Mouse (Mus musculus): ENCODE results near the gene Kcnd1.

DNA sequence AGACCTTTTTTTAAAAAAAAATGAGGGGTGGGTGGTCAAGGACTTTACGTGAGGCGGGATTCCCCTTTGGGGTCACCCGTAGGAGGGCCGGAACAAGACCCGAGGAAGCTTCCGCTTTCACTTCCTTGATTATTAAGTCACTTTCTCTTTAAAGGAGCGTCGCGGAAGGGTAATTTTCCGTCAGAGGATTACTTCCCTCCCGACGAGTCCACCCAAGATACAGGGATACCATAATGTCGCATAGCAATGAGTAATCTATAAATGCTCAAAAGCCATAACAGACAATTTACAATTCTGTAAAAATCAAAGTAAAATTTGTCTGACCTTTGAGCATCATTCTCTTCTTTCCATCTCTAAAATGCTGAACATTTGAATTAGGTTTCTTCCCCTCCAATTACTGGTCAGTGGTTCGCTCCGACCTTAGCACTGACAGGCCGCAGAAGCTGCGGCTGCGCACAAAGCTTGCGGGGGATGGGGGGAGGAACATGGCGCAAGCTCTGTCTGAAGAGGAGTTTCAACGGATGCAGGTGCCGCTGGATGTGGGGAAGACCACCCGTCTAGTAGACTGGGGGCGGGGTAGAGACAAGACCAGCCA is 32.5 kb upstream of the Kcnd1 start, which contains the start of gene Gripap1:
- TF ChIP-seq CHD2 (IDR thresholded peaks at IDR 0.05; ENCODE audit: low read depth, low read length), result no peak
- TF ChIP-seq ZC3H11A (IDR thresholded peaks at IDR 0.05; ENCODE audit: borderline replicate concordance, low read depth, low read length), result no peak
- TF ChIP-seq ZNF384 (IDR thresholded peaks at IDR 0.05; ENCODE audit: low read depth, low read length), result no peak
- TF ChIP-seq MAFK (IDR thresholded peaks at IDR 0.05; ENCODE audit: insufficient read depth, low read depth, low read length), result no peak
- no peak for TF ChIP-seq HCFC1 (IDR thresholded peaks at IDR 0.05; ENCODE audit: borderline replicate concordance, insufficient read depth, low read length)

Data from ES-E14 (cell line).